Mouse (Mus musculus): ENCODE measurements around the gene Ankib1.
"Not testable (repeated sequence)": the region's sequence is repeated elsewhere in the genome, so short reads cannot be mapped to it uniquely, and the experiment has no call there.

Ankib1 gene

DNA sequence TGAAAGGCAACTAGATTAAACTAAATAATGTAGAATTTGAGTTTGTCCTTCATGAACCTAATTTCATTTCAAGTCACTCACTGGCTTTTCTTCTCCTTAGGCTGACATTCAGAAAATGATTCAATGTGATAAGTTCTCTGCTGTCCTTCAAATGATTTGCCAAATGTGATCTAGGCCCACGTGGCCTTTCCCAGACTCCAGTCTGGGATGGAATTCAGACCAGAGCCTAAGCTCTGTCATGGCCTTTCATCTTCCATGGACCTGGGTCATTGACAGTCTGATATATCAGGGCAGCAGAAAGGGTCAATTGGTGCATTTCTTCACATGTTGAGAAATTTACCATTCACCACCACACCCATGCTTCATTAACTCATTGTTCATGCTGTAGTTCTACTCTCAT lies 77.2 kb downstream of the Ankib1 start:
- DNase-seq (ENCODE audit: low spot score), result no peak

DNA sequence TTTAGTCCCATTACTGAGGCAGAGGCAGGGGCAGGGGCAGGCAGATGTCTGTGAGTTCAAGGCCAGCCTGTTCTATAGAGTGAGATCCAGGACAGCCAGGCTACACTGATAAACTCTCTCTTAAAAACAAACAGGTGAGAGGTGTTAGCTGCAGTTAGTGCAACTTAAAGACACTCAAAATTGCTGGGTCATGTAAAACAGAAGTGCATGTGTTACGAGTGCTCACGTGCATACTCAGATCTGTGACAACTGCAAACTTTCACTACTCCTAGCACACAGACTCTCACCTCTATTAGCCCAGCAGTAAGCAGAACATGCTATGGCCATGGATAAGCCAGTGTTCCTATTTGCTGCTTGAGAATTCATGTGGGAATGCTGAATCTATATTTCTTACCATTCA lies 79.3 kb downstream of the Ankib1 start:
- no peak for DNase-seq (ENCODE audit: low spot score)

DNA sequence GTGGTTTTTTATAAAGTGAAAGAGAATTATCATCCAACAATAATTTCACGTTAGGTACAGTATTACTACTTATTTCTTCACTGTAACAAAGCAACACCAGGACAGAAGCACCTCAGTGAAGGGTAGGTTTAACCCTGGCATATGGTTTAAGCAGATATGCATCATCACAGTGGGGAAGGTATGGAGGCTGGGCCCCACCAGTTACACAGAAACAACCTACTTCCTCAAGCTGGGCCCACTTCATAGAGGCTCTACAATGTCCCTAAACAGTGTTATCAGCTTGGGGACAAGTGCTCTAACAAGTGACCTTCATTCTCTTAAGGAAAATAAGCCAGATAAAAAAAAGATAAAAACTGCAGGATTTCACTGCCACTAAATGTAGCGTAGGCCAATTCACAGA lies 79.9 kb downstream of the Ankib1 start:
- DNase-seq (ENCODE audit: low spot score), result no peak

DNA sequence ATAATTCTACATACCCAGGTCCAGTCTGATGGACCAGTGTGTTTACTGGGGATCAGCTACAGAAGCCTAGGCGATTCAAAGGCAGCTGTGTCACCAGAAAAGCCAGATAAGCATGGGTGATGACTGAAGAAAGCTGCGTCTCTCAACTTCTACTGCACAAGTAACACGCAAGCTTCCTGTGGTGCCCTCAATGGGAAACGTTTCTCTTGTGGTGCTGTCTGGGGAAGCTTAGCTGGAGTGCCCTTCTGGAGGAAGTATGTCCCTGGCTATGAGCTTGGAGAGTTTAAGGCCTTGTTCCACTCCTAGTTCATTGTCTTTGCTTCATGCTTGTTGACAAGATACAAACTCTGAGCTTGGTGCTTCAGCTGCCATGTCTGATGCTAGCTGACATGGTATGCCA lies 83.4 kb downstream of the Ankib1 start:
- DNase-seq (ENCODE audit: low spot score), result no peak

DNA sequence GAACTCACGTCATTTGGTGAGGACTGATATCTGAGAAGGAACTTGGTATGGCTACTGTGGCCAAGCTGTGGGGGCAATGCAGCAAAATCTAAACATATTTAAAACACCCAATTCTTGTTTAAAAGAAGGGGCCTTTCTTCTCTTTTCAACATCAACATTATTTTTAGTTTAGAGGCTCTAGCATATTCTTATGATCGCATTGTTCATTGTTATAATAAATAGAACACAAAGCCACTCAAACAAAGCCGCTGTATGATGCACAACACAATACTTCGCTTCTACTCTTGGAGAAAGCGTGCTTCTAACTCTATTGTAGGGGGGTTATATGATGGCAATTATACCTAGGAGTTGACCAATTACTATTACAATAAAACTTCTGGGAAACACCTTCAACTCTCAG lies 86.9 kb downstream of the Ankib1 start:
- DNase-seq (ENCODE audit: low spot score), result no peak

DNA sequence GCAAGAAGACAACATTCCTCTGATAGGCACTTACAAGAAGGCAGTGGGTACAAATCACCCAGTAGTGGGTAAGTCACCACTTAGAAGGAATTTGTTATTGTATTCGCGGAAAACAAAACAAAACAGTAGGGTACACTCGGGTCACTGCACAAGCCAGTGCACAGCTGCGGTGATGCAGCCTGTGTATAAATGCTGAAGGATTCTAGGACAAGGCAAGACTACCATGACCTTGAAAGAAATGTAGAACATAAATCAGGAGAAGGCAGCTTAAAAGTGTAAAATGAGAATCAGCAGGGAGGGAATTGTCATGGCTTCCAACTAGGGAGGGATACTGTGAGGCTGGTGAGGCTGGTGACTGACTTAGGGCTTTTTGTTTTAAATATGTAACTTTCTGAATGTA lies 100.5 kb downstream of the Ankib1 start:
- DNase-seq (ENCODE audit: low spot score), result no peak

DNA sequence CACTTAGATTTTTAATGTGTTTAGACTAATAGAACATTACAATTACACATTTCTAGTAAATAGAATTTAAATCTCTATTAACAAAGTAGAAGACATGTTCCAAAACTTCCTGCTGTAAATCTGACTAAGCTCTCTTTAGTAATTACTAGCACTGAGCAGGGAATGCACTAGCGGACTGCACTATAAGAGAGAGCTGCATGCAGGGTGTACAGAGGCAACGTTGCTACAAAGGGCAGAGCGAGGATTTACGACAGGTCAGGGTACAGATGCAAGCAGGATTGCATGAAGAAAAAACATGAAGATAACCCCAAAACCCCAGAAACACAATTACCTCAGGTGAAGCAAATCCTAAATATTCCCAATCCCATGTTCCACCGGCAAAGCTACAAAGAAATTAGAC lies 102.7 kb downstream of the Ankib1 start:
- DNase-seq (ENCODE audit: low spot score), result no peak

DNA sequence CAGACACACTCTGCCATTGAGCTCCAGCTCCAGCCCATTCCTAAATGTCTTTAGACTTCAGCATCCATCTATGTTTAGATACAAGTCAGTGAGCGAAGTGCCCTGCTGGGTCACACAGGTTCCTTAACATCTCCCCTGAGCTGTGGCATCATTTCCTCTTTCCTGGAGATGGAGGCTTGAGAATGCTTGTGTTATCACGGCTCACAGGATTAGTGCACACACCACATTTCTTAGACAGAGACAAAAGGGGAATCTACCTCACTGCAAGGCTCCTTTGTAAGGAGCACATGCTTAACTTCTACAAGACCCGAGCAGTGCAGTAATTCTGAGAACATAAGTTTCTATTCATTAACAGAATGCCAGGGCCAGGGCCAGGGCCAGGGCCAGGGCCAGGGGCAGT lies 106.7 kb downstream of the Ankib1 start:
- DNase-seq (ENCODE audit: low spot score), result no peak

DNA sequence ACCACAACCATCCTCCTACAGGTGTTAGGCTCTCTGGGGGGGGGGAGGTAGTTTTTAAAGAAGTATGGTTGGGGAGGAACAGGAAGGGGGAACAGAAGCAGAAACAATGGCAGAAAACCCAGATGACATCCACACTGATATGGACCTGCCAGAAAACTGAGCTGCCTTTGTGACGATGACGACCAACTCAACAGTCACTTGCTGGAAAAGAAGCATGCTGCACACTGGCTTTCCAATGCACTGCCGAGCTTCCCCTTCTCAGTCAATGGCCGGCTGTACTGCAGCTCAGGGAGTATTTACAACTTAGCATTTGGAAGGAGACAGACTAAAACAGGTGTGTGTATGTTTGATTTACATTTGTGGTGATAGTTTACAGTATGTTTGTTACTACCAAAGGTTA lies 107.5 kb downstream of the Ankib1 start:
- DNase-seq (ENCODE audit: low spot score), result no peak

DNA sequence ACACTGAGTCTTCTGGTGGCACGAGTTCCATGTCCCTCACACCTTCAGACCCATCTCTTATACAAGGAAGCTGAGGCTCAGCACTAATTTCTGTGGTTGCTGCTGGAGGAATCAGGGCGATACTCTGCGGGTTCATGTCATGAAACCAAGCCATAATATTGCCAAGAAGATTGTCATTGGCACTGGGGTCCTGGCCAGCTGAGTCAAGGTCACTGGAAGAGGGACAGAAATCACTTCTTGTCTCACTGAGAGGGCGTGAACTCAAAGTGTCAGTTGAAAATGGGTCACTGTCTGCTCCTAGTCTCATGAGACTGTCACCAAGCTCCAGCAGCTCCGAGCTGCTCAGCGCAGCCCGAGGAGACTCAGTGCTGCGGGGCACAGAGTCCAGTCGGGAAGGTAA lies 109.8 kb downstream of the Ankib1 start:
- no peak for DNase-seq (ENCODE audit: low spot score)

DNA sequence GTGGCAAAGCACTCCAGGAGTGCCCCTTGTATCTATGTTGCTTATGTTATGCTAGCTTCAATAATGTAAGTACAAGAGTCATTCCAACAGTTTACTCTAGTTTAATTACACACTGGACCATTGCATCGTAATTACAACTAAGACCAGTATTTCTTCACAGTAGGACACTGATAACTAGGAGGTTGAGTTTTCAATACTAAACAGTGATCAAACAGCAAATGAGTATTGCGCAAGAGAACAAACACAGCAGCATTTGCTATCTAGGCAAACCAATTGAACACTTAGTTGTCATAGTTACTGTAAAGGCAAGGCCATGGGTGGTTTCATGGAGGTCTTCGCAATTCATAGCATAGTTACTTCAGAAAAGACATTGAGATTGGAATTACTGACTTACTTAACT lies 111.4 kb downstream of the Ankib1 start:
- no peak for DNase-seq (ENCODE audit: low spot score)

DNA sequence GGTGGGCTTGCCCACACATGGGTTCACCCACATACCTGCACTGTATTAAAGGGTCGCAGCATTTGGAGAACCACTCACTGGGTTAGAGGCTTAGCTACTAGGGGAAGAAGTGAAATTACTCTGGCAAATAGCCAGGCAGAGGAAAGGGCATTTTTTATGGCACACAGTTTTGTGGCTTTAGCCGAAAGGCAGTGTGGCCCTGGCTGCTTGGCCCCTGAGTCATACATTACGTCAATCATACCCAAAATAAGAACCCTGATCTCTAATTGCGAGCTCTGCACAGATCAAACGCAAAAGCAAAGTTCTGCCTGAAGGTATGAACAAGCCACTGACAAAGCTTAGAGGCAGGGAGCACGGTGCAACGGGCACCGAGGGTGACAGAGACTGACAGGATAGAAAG lies 114.4 kb downstream of the Ankib1 start:
- DNase-seq (ENCODE audit: low spot score), result no peak

DNA sequence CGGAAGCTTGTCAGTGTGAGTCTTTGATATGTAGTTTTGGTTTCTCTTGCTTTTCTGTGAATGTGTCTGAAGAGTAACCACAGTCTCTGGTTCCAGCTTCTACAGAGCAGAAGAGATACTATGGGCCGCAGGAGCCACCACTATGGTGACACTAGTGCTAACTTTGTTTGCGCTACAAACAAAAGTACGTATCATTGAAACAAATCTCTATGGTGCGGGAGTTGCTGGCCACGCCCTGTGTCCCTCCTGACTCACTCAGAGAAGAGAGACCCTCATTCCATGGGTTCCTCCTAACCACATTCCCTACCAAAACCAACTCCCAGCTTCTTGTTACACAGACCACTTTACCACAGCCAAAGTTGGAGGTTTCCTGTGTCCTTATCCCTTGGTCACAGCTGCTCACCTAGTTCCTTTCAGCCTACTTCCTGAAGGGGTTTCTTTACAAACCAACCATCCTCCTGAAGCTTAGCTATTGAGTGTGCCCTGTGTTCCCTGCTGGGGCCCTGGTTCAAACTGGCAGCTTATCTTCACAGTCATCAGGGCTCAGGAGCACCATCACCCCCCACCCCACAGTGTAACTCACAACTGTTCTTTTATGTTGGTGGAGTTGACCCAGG lies 132.7 kb downstream of the Ankib1 start:
- peak; percentile 41 for DNase-seq (ENCODE audit: low spot score)

DNA sequence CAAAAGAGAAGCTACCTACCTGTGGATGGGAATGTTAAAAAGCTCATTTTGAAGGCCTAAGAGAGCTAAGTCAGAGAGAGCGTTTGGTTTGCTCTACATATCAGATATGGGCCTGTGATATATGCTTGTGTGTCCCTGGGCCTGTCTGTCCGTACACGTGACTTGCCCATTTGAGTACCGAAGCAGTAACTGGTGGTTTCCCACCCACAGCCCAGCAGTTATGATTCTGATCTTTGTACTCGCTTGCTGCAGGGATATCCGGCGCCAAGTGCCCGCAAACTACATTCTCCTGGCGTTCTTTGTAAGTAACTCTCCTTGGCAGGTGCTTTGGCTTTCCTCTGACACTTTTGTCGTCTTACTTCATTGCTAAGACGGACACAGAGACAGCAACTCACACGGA lies 136.1 kb downstream of the Ankib1 start:
- peak; percentile 71 for DNase-seq (ENCODE audit: low spot score)

DNA sequence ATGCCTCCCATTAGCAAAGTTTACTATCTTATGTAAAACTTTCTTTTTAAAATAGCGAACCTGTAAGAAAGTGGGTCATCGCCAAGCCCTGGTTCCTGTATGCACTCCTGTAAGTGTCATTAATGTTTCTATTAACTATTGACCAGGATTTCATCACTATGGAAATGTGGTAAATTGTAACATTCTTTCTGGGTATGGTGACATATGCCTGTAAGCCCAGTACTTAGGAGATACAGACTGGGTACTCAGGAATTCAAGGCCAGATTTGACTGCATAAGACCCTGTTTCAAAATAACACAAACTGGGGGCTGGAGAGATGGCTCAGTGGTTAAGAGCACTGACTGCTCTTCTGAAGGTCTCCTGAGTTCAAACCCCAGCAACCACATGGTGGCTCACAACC lies 137.5 kb downstream of the Ankib1 start:
- DNase-seq (ENCODE audit: low spot score), result no peak

DNA sequence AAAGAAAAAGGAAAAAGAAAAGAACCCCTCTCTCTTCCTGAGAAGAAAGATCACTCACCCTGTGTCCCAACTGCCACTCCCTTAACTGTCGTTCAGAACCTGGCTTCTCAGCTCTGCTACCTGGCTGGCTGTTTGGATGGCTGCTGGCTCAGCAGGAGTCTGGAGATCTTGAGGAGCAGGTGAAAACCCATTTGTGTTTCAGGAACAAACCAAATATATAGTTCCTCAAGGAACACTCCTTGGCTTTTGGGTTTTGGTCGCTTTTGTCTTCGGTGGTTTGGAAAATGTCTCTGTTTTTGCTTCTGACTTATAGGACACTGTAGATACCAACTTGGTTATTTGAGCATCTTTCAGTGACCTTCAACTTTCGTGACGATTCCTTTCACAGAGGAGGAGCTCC lies 145.6 kb downstream of the Ankib1 start, which contains the start of gene Gatad1:
Gene Gatad1, minus strand, starts transcription at position 101 of the 400 bp plus-strand sequence.
- DNase-seq (ENCODE audit: low spot score), result no peak

DNA sequence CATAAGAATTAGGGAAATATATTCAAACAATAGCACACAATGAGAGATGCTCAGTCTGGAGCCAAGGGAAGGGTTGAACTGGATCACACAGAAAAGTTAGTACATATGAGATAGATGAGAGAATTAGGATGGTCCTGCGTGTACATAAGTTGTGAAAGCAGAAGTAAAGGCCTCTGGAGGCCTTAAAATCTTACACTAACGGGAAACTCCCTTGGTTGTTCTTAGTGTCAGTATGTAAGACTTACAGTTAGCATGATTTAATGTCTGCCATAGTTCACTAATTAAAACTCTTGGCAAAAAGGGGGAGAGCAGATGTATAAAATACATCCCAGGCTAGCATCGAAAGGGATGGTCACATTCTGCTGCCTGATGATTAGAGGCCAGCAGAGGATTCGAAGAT lies 148.9 kb downstream of the Ankib1 start:
- DNase-seq (ENCODE audit: low spot score), result no peak

DNA sequence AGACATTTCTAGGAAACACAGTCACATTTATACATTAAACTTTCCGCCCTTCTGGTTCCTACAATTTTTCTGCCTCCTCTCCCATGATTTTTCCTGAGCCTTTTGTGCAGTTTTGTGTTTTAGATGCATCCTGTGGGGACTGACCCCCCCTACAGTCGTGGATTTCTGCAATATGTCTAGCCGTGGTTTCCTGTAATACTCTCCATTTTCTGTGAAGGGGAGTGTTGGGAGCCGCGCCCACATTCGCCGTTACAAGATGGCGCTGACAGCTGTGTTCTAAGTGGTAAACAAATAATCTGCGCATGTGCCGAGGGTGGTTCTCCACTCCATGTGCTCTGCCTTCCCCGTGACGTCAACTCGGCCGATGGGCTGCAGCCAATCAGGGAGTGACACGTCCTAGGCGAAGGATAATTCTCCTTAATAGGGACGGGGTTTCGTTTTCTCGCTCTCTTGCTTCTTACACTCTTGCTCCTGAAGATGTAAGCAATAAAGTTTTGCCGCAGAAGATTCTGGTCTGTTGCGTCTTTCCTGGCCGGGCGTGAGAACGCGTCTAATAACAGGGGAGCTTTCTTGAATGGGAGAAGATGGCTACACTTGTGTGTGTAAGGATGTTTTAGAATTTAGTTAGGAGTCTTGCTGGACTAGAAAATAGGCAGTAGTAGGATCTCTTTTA lies 149.7 kb downstream of the Ankib1 start:
- DNase-seq (ENCODE audit: low spot score), result not testable (repeated sequence)

DNA sequence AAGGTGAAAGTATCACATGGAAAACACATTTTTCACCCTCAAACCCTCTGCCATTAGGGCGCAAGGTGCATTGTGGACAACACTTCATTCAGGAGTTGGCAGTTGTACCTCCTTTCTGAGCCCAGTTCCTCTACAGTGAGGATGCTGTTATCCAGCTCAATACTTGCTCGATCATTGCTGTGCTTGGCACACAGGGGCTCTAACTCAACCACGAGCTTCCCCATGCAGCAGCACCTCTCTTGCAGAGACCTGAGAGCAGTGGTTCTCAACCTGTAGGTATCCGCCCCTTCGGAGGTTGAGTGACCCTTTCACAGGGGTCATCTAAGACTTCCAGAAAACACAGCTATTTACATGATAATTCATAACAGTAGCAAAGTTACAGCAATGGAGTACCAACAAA lies 151.1 kb downstream of the Ankib1 start:
- DNase-seq (ENCODE audit: low spot score), result no peak

DNA sequence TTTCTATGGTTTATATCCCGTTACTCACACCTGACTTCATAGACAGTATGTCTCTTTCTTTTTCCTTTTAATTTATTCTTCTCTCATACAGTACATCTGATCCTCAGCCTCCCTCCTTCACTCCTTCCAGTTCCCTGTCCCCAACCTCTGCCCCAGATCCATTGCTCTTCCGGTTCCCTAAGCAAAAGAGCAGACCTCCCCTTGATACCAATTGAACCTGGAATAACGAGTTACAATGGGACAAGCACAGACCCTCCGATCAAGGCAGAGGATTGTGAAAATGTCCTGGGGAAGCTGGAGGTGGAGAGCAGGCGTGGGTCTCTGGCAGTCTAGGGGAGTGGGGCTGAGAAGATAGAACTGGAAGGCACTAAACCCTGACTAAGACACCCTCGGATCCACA lies 151.8 kb downstream of the Ankib1 start, which contains the start of gene Tmbim7:
Gene Tmbim7, plus strand, starts transcription at position 301 of the 400 bp plus-strand sequence.
- no peak for DNase-seq (ENCODE audit: low spot score)

DNA sequence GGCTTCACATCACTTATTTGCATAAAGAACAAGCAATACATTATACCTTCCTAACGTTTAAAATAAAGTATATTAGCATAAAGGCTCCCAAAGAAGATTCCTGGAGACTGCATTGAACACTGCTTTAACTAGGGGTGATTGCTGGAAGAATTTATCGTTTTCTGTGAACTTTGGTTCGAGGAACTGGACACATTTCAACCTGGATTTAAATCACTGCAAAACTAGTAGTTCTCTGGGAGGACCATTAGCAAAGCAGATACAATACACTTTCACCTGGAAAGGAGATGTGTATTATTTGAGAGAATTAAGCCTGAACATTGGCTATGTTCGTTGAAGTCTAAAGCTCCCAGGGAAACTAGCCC lies 153.9 kb downstream of the Ankib1 start:
- DNase-seq (ENCODE audit: low spot score), result no peak

DNA sequence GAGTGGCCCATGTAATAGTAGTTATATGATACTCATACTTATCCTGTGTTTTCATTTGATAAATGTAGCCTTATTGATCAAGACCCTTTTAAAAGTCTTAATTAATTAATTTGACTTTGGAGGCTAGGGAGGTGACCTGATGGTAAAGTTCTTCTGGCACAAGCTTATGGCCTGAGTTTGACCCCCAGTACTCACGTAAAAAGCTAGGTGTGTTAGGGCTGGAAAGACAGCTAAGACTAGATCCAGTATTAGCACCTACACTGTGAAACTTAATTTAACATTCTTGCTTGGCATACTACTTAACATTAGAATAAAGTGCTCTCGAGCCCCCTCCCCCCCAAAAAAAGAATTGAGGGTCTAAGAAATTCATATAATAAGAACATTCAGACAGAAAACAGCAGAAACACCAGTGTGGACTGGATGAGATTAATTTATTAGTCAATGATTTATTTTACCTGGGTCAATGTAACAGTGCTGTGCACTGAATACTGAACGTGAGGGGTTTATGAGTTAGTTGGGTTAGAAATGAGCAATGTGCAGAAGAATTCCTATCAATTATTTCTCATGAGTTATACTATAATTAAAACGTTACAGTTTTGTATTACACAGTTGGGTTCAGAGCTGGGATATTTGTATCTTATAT lies 154.4 kb downstream of the Ankib1 start:
- no peak for DNase-seq (ENCODE audit: low spot score)

DNA sequence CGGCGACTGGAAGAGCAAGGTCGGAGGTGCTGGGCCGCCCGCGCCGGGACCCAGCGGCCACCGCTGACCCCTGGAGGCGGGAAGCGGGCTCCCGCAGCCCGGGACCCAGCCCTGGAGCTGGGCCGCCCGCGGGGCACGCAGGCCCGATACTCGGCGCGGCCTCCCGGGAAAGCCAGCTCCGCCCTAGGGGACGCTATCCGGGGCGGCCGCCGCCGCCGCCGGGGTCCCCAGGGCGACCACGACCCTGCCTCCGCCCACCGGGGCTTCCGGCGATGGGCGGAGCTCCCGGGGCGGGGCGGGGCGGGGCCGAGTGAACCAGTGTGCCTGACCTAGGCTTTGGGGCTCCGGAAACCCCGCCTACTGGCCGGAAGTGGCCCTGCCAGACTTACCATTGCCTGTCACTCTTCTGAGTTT lies 155.0 kb downstream of the Ankib1 start:
- DNase-seq (ENCODE audit: low spot score), result peak; percentile 89

All from T-cell, adult 2 months (primary cell).